8 mouse cellular contexts compared by ENCODE assay signal in genomic region chr5:149264405-149264804, GRCm38 (mm10). TPM values are rescaled to one million over a fixed set of nuclear protein-coding genes. Genes with fewer than 3 reads are reported as not detected.
DNase-seq lines count a peak whose midpoint lies in the region; ATAC-seq and TF ChIP-seq lines count a peak whose summit lies in the region.

Gene Alox5ap (plus strand): TSS chr5:149264767.

- DNase-seq in cerebellum, adult 2 months: no peak
- no peak for DNase-seq in cerebellum, postnatal 4 days (ENCODE audit: low spot score in 2 of 2)
- no peak for DNase-seq in left cerebral cortex, postnatal 36 days (ENCODE audit: low spot score in 2 of 2)
- no peak for DNase-seq in left cerebral cortex, postnatal 4 days
- no peak for DNase-seq in right cerebral cortex, postnatal 14 days
- DNase-seq in gastrocnemius, adult 18-20 months (ENCODE audit: low spot score): no peak

- H3K27me3 ChIP-seq in cerebellum, adult 2 months (ENCODE audit: control insufficient read depth, insufficient read depth, low read length): no peaks in the 10 kb centered on the region
- H3K27me3 ChIP-seq in embryonic facial prominence, embryonic 15.5 days: no peaks in the 10 kb centered on the region
- H3K27me3 ChIP-seq in liver, embryonic 16.5 days (ENCODE audit: control insufficient read depth, insufficient read depth, low read depth, low read length): no peaks in the 10 kb centered on the region

- H3K9me3 ChIP-seq in embryonic facial prominence, embryonic 15.5 days (replicated peaks): no peaks in the 10 kb centered on the region
- H3K9me3 ChIP-seq in liver, embryonic 16.5 days (replicated peaks; ENCODE audit: control insufficient read depth, low read length): no peaks in the 10 kb centered on the region

- no peak for ATAC-seq in embryonic facial prominence, embryonic 15.5 days (ENCODE audit: insufficient number of reproducible peaks, low FRiP score, low TSS enrichment, low read depth)
- ATAC-seq in liver, embryonic 16.5 days (ENCODE audit: low read depth): no peak

- H3K4me2 ChIP-seq in embryonic facial prominence, embryonic 15.5 days (replicated peaks): no peak within 1 kb of the TSS
- no peak within 1 kb of the TSS for H3K4me2 ChIP-seq in liver, embryonic 16.5 days (ENCODE audit: low read depth, low read length)

- H3K4me1 ChIP-seq in cerebellum, adult 2 months (ENCODE audit: control insufficient read depth, insufficient read depth, low read length): no peaks in the 10 kb centered on the region
- peaks cover 1% of the 10 kb centered on the region; the same call in 1 of the 2 replicates for H3K4me1 ChIP-seq in embryonic facial prominence, embryonic 15.5 days
- no peaks in the 10 kb centered on the region; the same call in none of the 2 replicates for H3K4me1 ChIP-seq in liver, embryonic 16.5 days (ENCODE audit: control insufficient read depth, low read depth, low read length)

- WGBS in cerebellum, adult 2 months: 52% methylated on average over 4 of the region's 4 CpGs
- WGBS in embryonic facial prominence, embryonic 15.5 days: 30% methylated on average over 4 of the region's 4 CpGs
- WGBS in liver, embryonic 16.5 days (ENCODE audit: insufficient replicate concordance): 25% methylated on average over 4 of the region's 4 CpGs

- TF ChIP-seq POLR2A in cerebellum, adult 2 months (IDR thresholded peaks at IDR 0.05; ENCODE audit: borderline replicate concordance, insufficient read depth, low read length): no peak

- intact Hi-C loops in left cerebral cortex, postnatal 36 days (cut with DNase I): no loop called here
- intact Hi-C loops in left cerebral cortex, postnatal 4 days (cut with DNase I): no loop called here

- no peak for TF ChIP-seq CTCF in cerebellum, adult 2 months (IDR thresholded peaks at IDR 0.05; ENCODE audit: borderline replicate concordance, insufficient read depth, low read depth, low read length)

- no peak within 1 kb of the TSS for H3K27ac ChIP-seq in cerebellum, adult 2 months (ENCODE audit: insufficient read depth, low read length)
- no peak within 1 kb of the TSS for H3K27ac ChIP-seq in embryonic facial prominence, embryonic 15.5 days (replicated peaks)
- H3K27ac ChIP-seq in liver, embryonic 16.5 days (ENCODE audit: low read length): peak within 1 kb of the TSS; percentile 48; the same call in 1 of the 2 replicates

- no peaks in the 10 kb centered on the region for H3K36me3 ChIP-seq in embryonic facial prominence, embryonic 15.5 days
- H3K36me3 ChIP-seq in liver, embryonic 16.5 days (ENCODE audit: control insufficient read depth, insufficient read depth): no peaks in the 10 kb centered on the region

- H3K4me3 ChIP-seq in cerebellum, adult 2 months (replicated peaks; ENCODE audit: insufficient read depth, low read depth, low read length): no peak within 1 kb of the TSS
- no peak within 1 kb of the TSS for H3K4me3 ChIP-seq in embryonic facial prominence, embryonic 15.5 days (replicated peaks)
- peak within 1 kb of the TSS; percentile 43 for H3K4me3 ChIP-seq in liver, embryonic 16.5 days (ENCODE audit: low read depth, low read length)

- no peak within 1 kb of the TSS for H3K9ac ChIP-seq in embryonic facial prominence, embryonic 15.5 days
- peak within 1 kb of the TSS; percentile 24; the same call in 1 of the 2 replicates for H3K9ac ChIP-seq in liver, embryonic 16.5 days (ENCODE audit: low read depth, low read length)

RNA-seq across cellular contexts. Expression of gene Alox5ap, which starts in this region (rescaled TPM):
- polyA plus RNA-seq in cerebellum, adult 2 months (2012; rRNA removed): 12.5 and 13.5 TPM in 2 replicates
- total RNA-seq in left cerebral cortex, postnatal 36 days (2021): 10 to 100 TPM; 12.5 to 14.2 TPM
- total RNA-seq in left cerebral cortex, postnatal 4 days (2021): 1 to 10 TPM; 6.4 to 7.8 TPM
- 18.0 and 24.0 TPM in 2 replicates for polyA plus RNA-seq in embryonic facial prominence, embryonic 15.5 days (2015; fragmentation: Nextera tagmentation; extraction: Ambion mirVana)
- 47.5 and 49.0 TPM in 2 replicates for polyA plus RNA-seq in liver, embryonic 16.5 days (2015; fragmentation: Nextera tagmentation; extraction: Ambion mirVana)
- total RNA-seq in gastrocnemius, adult 18-20 months (2021): 1 to 10 TPM; 5.3 to 6.7 TPM
